17 mouse cellular contexts compared by ENCODE assay signal in genomic region chr2:152703596-152704255, GRCm38 (mm10). TPM values are rescaled to one million over a fixed set of nuclear protein-coding genes. Genes with fewer than 3 reads are reported as not detected.
DNase-seq lines count a peak whose midpoint lies in the region; ATAC-seq and TF ChIP-seq lines count a peak whose summit lies in the region.
"Had no signal": no experiment of that assay in that cellular context is flagged by ENCODE, and none has a peak within 500 bp of the region (broad histone marks: within the 10 kb centered on the region; RNA-seq: fewer than 3 reads in every experiment).

No protein-coding gene starts in this region.

- H3K79me2 ChIP-seq in heart, adult 2 months (replicated peaks; ENCODE audit: control insufficient read depth, insufficient read depth, low read length): no peaks in the 10 kb centered on the region

- H3K4me1 ChIP-seq in hindbrain, embryonic 10.5 days (replicated peaks): peaks cover 57% of the 10 kb centered on the region
- H3K4me1 ChIP-seq in hindbrain, embryonic 14.5 days (replicated peaks; ENCODE audit: control insufficient read depth, insufficient read depth, low read length): peaks cover 20% of the 10 kb centered on the region
- peaks cover 30% of the 10 kb centered on the region for H3K4me1 ChIP-seq in embryonic facial prominence, embryonic 12.5 days
- peaks cover 47% of the 10 kb centered on the region for H3K4me1 ChIP-seq in limb, embryonic 13.5 days
- peaks cover 30% of the 10 kb centered on the region for H3K4me1 ChIP-seq in forebrain, embryonic 15.5 days
- peaks cover 11% of the 10 kb centered on the region for H3K4me1 ChIP-seq in heart, adult 2 months (ENCODE audit: control insufficient read depth, insufficient read depth, low read length)

- no peak for TF ChIP-seq POLR2A in heart, adult 2 months (IDR thresholded peaks at IDR 0.05; ENCODE audit: insufficient read depth, low read depth, low read length)

- no peak for TF ChIP-seq EP300 in heart, adult 2 months (IDR thresholded peaks at IDR 0.05; ENCODE audit: insufficient read depth, low read depth, low read length)

- no peak for ATAC-seq in hindbrain, embryonic 14.5 days (ENCODE audit: low FRiP score)
- ATAC-seq in embryonic facial prominence, embryonic 12.5 days (ENCODE audit: insufficient number of reproducible peaks, insufficient read depth, low FRiP score, low TSS enrichment): no peak
- no peak for ATAC-seq in limb, embryonic 13.5 days (ENCODE audit: low FRiP score, low read depth)
- ATAC-seq in forebrain, embryonic 15.5 days (replicated peaks): no peak
- ATAC-seq: midbrain, embryonic 13.5 days; Patski had no signal

- H3K4me3 ChIP-seq in hindbrain, embryonic 10.5 days: no peak overlapping the region
- H3K4me3 ChIP-seq in hindbrain, embryonic 14.5 days (replicated peaks; ENCODE audit: low read length): no peak overlapping the region
- no peak overlapping the region for H3K4me3 ChIP-seq in embryonic facial prominence, embryonic 12.5 days
- no peak overlapping the region for H3K4me3 ChIP-seq in limb, embryonic 13.5 days
- no peak overlapping the region for H3K4me3 ChIP-seq in forebrain, embryonic 15.5 days
- no peak overlapping the region for H3K4me3 ChIP-seq in heart, adult 2 months
- H3K4me3 ChIP-seq: midbrain, embryonic 13.5 days; myocyte had no signal

- peak overlapping the region; percentile 70 for H3K27ac ChIP-seq in hindbrain, embryonic 10.5 days
- H3K27ac ChIP-seq in hindbrain, embryonic 14.5 days: no peak overlapping the region
- H3K27ac ChIP-seq in embryonic facial prominence, embryonic 12.5 days: 0 out of 2 replicates have a peak overlapping the region, but pooled peaks have one; percentile 17
- peak overlapping the region; percentile 96 for H3K27ac ChIP-seq in limb, embryonic 13.5 days
- H3K27ac ChIP-seq in forebrain, embryonic 15.5 days (replicated peaks): no peak overlapping the region
- H3K27ac ChIP-seq in heart, adult 2 months: no peak overlapping the region
- H3K27ac ChIP-seq: kidney, postnatal 0 days; midbrain, embryonic 13.5 days; stomach, postnatal 0 days had no signal

- no peak overlapping the region for H3K9ac ChIP-seq in hindbrain, embryonic 14.5 days
- H3K9ac ChIP-seq in embryonic facial prominence, embryonic 12.5 days: no peak overlapping the region
- H3K9ac ChIP-seq in limb, embryonic 13.5 days: no peak overlapping the region
- no peak overlapping the region for H3K9ac ChIP-seq in forebrain, embryonic 15.5 days (replicated peaks)
- H3K9ac ChIP-seq in heart, adult 2 months (ENCODE audit: low read depth, low read length): no peak overlapping the region
- H3K9ac ChIP-seq: midbrain, embryonic 13.5 days had no signal

- no peak overlapping the region for H3K4me2 ChIP-seq in hindbrain, embryonic 14.5 days (replicated peaks)
- H3K4me2 ChIP-seq in embryonic facial prominence, embryonic 12.5 days (replicated peaks): no peak overlapping the region
- H3K4me2 ChIP-seq in limb, embryonic 13.5 days (replicated peaks): no peak overlapping the region
- H3K4me2 ChIP-seq in forebrain, embryonic 15.5 days (replicated peaks): no peak overlapping the region
- H3K4me2 ChIP-seq: midbrain, embryonic 13.5 days had no signal

- 93% methylated on average over 21 of the region's 21 CpGs for WGBS in hindbrain, embryonic 10.5 days
- 91% methylated on average over 21 of the region's 21 CpGs for WGBS in hindbrain, embryonic 14.5 days
- WGBS in embryonic facial prominence, embryonic 12.5 days: 90% methylated on average over 21 of the region's 21 CpGs
- 87% methylated on average over 21 of the region's 21 CpGs for WGBS in limb, embryonic 13.5 days
- 92% methylated on average over 21 of the region's 21 CpGs for WGBS in forebrain, embryonic 15.5 days
- WGBS in heart, adult 2 months: 92% methylated on average over 21 of the region's 21 CpGs

- intact Hi-C loops in heart, adult 2 months (cut with DNase I): no loop called here

- H3K9me3 ChIP-seq in hindbrain, embryonic 10.5 days: peaks cover 6% of the 10 kb centered on the region; the same call in 1 of the 2 replicates
- no peaks in the 10 kb centered on the region for H3K9me3 ChIP-seq in hindbrain, embryonic 14.5 days (ENCODE audit: control insufficient read depth, low read length)
- H3K9me3 ChIP-seq in embryonic facial prominence, embryonic 12.5 days: no peaks in the 10 kb centered on the region
- no peaks in the 10 kb centered on the region for H3K9me3 ChIP-seq in limb, embryonic 13.5 days
- H3K9me3 ChIP-seq in forebrain, embryonic 15.5 days: no peaks in the 10 kb centered on the region
- H3K9me3 ChIP-seq: midbrain, embryonic 13.5 days had no signal

- H3K27me3 ChIP-seq in hindbrain, embryonic 10.5 days (ENCODE audit: insufficient read depth, poor library complexity, severe bottlenecking): no peaks in the 10 kb centered on the region
- H3K27me3 ChIP-seq in hindbrain, embryonic 14.5 days (ENCODE audit: control insufficient read depth, insufficient read depth, low read length): no peaks in the 10 kb centered on the region
- no peaks in the 10 kb centered on the region for H3K27me3 ChIP-seq in embryonic facial prominence, embryonic 12.5 days
- H3K27me3 ChIP-seq in limb, embryonic 13.5 days: no peaks in the 10 kb centered on the region
- H3K27me3 ChIP-seq in forebrain, embryonic 15.5 days: no peaks in the 10 kb centered on the region
- H3K27me3 ChIP-seq in heart, adult 2 months (ENCODE audit: control insufficient read depth, insufficient read depth, low read length): no peaks in the 10 kb centered on the region
- H3K27me3 ChIP-seq: midbrain, embryonic 13.5 days; Patski had no signal

- DNase-seq in hindbrain, embryonic 10.5 days (ENCODE audit: low spot score): no peak
- no peak for DNase-seq in hindbrain, embryonic 14.5 days (ENCODE audit: low spot score)
- DNase-seq in cerebellum, adult 8-10 months: peak; percentile 46
- DNase-seq in urinary bladder, postnatal 10 days (ENCODE audit: low spot score): no peak
- DNase-seq in heart, adult 2 months: no peak
- DNase-seq: gastrocnemius, postnatal 10 days; lung, postnatal 36 days; thymus, postnatal 25 days had no signal

- H3K36me3 ChIP-seq in hindbrain, embryonic 10.5 days: peaks cover 91% of the 10 kb centered on the region
- H3K36me3 ChIP-seq in hindbrain, embryonic 14.5 days (replicated peaks; ENCODE audit: control insufficient read depth, insufficient read depth): peaks cover 73% of the 10 kb centered on the region
- H3K36me3 ChIP-seq in embryonic facial prominence, embryonic 12.5 days: peaks cover 68% of the 10 kb centered on the region
- H3K36me3 ChIP-seq in limb, embryonic 13.5 days: peaks cover 72% of the 10 kb centered on the region
- peaks cover 66% of the 10 kb centered on the region for H3K36me3 ChIP-seq in forebrain, embryonic 15.5 days
- peaks cover 3% of the 10 kb centered on the region for H3K36me3 ChIP-seq in heart, adult 2 months (ENCODE audit: control insufficient read depth, insufficient read depth, low read length)

- no peak for TF ChIP-seq CTCF in heart, adult 2 months (IDR thresholded peaks at IDR 0.05)

RNA-seq across cellular contexts. Expression of gene Mcts2, which starts 16.9 kb away (rescaled TPM):
- 41.1 and 48.7 TPM in 2 replicates for polyA plus RNA-seq in hindbrain, embryonic 10.5 days (2016; fragmentation: Nextera tagmentation; extraction: Ambion mirVana)
- 34.0 and 41.9 TPM in 2 replicates for polyA plus RNA-seq in hindbrain, embryonic 14.5 days (2014; fragmentation: Nextera tagmentation; extraction: Ambion mirVana)
- 36.4 and 38.9 TPM in 2 replicates for polyA plus RNA-seq in embryonic facial prominence, embryonic 12.5 days (2016; fragmentation: Nextera tagmentation; extraction: Ambion mirVana)
- 29.2 and 30.0 TPM in 2 replicates for polyA plus RNA-seq in limb, embryonic 13.5 days (2015; fragmentation: Nextera tagmentation; extraction: Ambion mirVana)
- polyA plus RNA-seq in forebrain, embryonic 15.5 days (2015; fragmentation: Nextera tagmentation; extraction: Ambion mirVana): 33.6 and 34.4 TPM in 2 replicates
- total RNA-seq in heart, adult 2 months (2021): 10 to 100 TPM; 14.8 to 18.2 TPM
- 8.6 and 12.1 TPM in 2 replicates for polyA plus RNA-seq in heart, adult 2 months (2012; rRNA removed)

RNA-seq across cellular contexts. Expression of gene Id1, which starts 32.3 kb away (rescaled TPM):
- 168 and 176 TPM in 2 replicates for polyA plus RNA-seq in hindbrain, embryonic 10.5 days (2016; fragmentation: Nextera tagmentation; extraction: Ambion mirVana)
- polyA plus RNA-seq in hindbrain, embryonic 14.5 days (2014; fragmentation: Nextera tagmentation; extraction: Ambion mirVana): 56.5 and 68.0 TPM in 2 replicates
- polyA plus RNA-seq in embryonic facial prominence, embryonic 12.5 days (2016; fragmentation: Nextera tagmentation; extraction: Ambion mirVana): 168 and 170 TPM in 2 replicates
- 232 and 236 TPM in 2 replicates for polyA plus RNA-seq in limb, embryonic 13.5 days (2015; fragmentation: Nextera tagmentation; extraction: Ambion mirVana)
- 26.3 and 32.0 TPM in 2 replicates for polyA plus RNA-seq in forebrain, embryonic 15.5 days (2015; fragmentation: Nextera tagmentation; extraction: Ambion mirVana)
- total RNA-seq in heart, adult 2 months (2021): 10 to 100 TPM; 56.5 to 59.8 TPM
- 74.7 and 113 TPM in 2 replicates for polyA plus RNA-seq in heart, adult 2 months (2012; rRNA removed)

RNA-seq across cellular contexts. Expression of gene H13, which starts 34.5 kb away (rescaled TPM):
- polyA plus RNA-seq in hindbrain, embryonic 10.5 days (2016; fragmentation: Nextera tagmentation; extraction: Ambion mirVana): 103 and 134 TPM in 2 replicates
- 155 and 164 TPM in 2 replicates for polyA plus RNA-seq in hindbrain, embryonic 14.5 days (2014; fragmentation: Nextera tagmentation; extraction: Ambion mirVana)
- 129 and 131 TPM in 2 replicates for polyA plus RNA-seq in embryonic facial prominence, embryonic 12.5 days (2016; fragmentation: Nextera tagmentation; extraction: Ambion mirVana)
- 156 and 159 TPM in 2 replicates for polyA plus RNA-seq in limb, embryonic 13.5 days (2015; fragmentation: Nextera tagmentation; extraction: Ambion mirVana)
- 159 and 164 TPM in 2 replicates for polyA plus RNA-seq in forebrain, embryonic 15.5 days (2015; fragmentation: Nextera tagmentation; extraction: Ambion mirVana)
- total RNA-seq in heart, adult 2 months (2021): 10 to 100 TPM; 33.9 to 37.6 TPM
- 42.9 and 43.5 TPM in 2 replicates for polyA plus RNA-seq in heart, adult 2 months (2012; rRNA removed)

RNA-seq across cellular contexts. Expression of gene Cox4i2, which starts 50.2 kb away (rescaled TPM):
- polyA plus RNA-seq in hindbrain, embryonic 10.5 days (2016; fragmentation: Nextera tagmentation; extraction: Ambion mirVana): 5.0 and 5.1 TPM in 2 replicates
- 5.8 TPM in 2 replicates for polyA plus RNA-seq in hindbrain, embryonic 14.5 days (2014; fragmentation: Nextera tagmentation; extraction: Ambion mirVana)
- polyA plus RNA-seq in embryonic facial prominence, embryonic 12.5 days (2016; fragmentation: Nextera tagmentation; extraction: Ambion mirVana): 14.3 and 14.5 TPM in 2 replicates
- 32.0 and 34.4 TPM in 2 replicates for polyA plus RNA-seq in limb, embryonic 13.5 days (2015; fragmentation: Nextera tagmentation; extraction: Ambion mirVana)
- 4.3 and 4.4 TPM in 2 replicates for polyA plus RNA-seq in forebrain, embryonic 15.5 days (2015; fragmentation: Nextera tagmentation; extraction: Ambion mirVana)
- 10 to 100 TPM; 12.1 to 18.0 TPM for total RNA-seq in heart, adult 2 months (2021)
- polyA plus RNA-seq in heart, adult 2 months (2012; rRNA removed): 12.0 and 13.2 TPM in 2 replicates
- total RNA-seq: neutrophil, adult 5-6 weeks had no signal
- polyA plus RNA-seq: myocyte had no signal

Comparison
In these comparisons a context has a peak if more than half of its experiments do, and no peak if none do; other contexts are left out.
1. H3K27ac ChIP-seq: peak in hindbrain, embryonic 10.5 days (single experiment), embryonic facial prominence, embryonic 12.5 days (single experiment) and limb, embryonic 13.5 days (single experiment); none in hindbrain, embryonic 14.5 days (single experiment), forebrain, embryonic 15.5 days (single experiment) and heart, adult 2 months (single experiment).